In the genomic region with DNA sequence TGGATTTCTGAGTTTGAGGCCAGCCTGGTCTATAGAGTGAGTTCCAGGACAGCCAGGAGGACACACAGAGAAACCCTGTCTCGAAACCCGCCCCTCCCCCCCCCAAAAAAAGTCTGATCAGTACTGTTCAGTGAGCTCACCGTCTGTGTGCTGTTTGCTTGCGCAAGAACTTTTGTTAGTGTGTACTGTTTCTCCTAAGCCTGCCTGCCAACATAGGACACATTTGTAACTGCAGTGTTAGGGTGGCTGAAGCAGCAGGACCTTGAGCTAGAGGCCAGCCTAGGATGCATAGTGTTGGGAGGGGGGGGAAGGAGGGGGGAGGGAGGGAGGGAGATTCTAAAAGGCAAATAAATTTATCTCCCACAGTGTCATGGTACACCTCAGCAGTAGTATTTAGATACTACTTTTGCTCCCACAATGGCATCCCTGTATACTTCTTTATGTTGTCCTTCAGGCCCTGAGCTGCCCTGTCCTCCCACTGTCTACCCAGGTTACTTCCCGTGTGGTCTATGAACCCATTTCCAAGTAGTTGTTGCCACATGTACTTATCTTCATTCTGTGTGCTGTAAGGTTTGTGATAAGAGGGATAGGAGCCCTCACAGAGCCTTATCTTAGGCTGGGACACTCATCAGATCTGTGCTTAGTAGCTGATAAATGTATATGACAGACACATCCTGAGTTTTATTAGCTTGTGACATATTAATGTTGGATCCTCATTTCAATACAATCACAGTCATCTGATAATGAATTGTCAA, we compare ENCODE assay signal across 20 mouse cellular contexts.
DNase-seq lines count a peak whose midpoint lies in the region; ATAC-seq and TF ChIP-seq lines count a peak whose summit lies in the region.
"Had no signal": no experiment of that assay in that cellular context is flagged by ENCODE, and none has a peak within 500 bp of the region (broad histone marks: within the 10 kb centered on the region; RNA-seq: fewer than 3 reads in every experiment).

No protein-coding gene starts in this region.

- H3K9ac ChIP-seq in lung, embryonic 16.5 days (ENCODE audit: low read length): no peak overlapping the region
- H3K9ac ChIP-seq in liver, postnatal 0 days (replicated peaks): no peak overlapping the region
- H3K9ac ChIP-seq: embryonic facial prominence, embryonic 15.5 days; hindbrain, embryonic 13.5 days; lung, embryonic 15.5 days; midbrain, embryonic 12.5 days; neural tube, embryonic 15.5 days had no signal

- TF ChIP-seq CTCF in lung, adult 2 months (IDR thresholded peaks at IDR 0.05; ENCODE audit: insufficient read depth, low read length): no peak
- TF ChIP-seq CTCF in liver, postnatal 0 days (IDR thresholded peaks at IDR 0.05; ENCODE audit: low read depth): no peak

- no peak overlapping the region for H3K27ac ChIP-seq in lung, embryonic 16.5 days (ENCODE audit: low read length)
- no peak overlapping the region for H3K27ac ChIP-seq in liver, postnatal 0 days (ENCODE audit: low read depth)
- H3K27ac ChIP-seq: embryonic facial prominence, embryonic 15.5 days; forebrain, embryonic 10.5 days; hindbrain, embryonic 13.5 days; kidney, postnatal 0 days; layer of hippocampus, adult 2 months; lung, embryonic 15.5 days; midbrain, embryonic 12.5 days; neural tube, embryonic 15.5 days had no signal

- H3K36me3 ChIP-seq in lung, embryonic 16.5 days (ENCODE audit: control insufficient read depth, insufficient read depth, low read length): no peaks in the 10 kb centered on the region
- no peaks in the 10 kb centered on the region for H3K36me3 ChIP-seq in liver, postnatal 0 days (replicated peaks; ENCODE audit: insufficient read depth, low read length)
- H3K36me3 ChIP-seq: embryonic facial prominence, embryonic 15.5 days; forebrain, embryonic 10.5 days; hindbrain, embryonic 13.5 days; lung, embryonic 15.5 days; midbrain, embryonic 12.5 days; neural tube, embryonic 15.5 days had no signal

- no peak for TF ChIP-seq POLR2A in lung, adult 2 months (IDR thresholded peaks at IDR 0.05; ENCODE audit: borderline replicate concordance, extremely low read depth, low read depth, low read length)

- peak; percentile 29; the same call in 1 of the 2 replicates for ATAC-seq in lung, embryonic 16.5 days (ENCODE audit: low read depth)
- ATAC-seq in liver, postnatal 0 days: peak; percentile 94

- H3K27me3 ChIP-seq in lung, embryonic 16.5 days (ENCODE audit: control insufficient read depth, insufficient read depth, low read depth, low read length): no peaks in the 10 kb centered on the region
- no peaks in the 10 kb centered on the region for H3K27me3 ChIP-seq in liver, postnatal 0 days (ENCODE audit: insufficient read depth, low read length)
- H3K27me3 ChIP-seq: embryonic facial prominence, embryonic 15.5 days; lung, embryonic 15.5 days had no signal

- no peak overlapping the region for H3K4me2 ChIP-seq in lung, embryonic 16.5 days (ENCODE audit: low read depth, low read length)
- H3K4me2 ChIP-seq in liver, postnatal 0 days (ENCODE audit: low read depth, low read length): no peak overlapping the region
- H3K4me2 ChIP-seq: embryonic facial prominence, embryonic 15.5 days; hindbrain, embryonic 13.5 days; lung, embryonic 15.5 days; midbrain, embryonic 12.5 days; neural tube, embryonic 15.5 days had no signal

- WGBS in lung, embryonic 16.5 days: 54% methylated on average over 5 of the region's 5 CpGs
- 68% methylated on average over 5 of the region's 5 CpGs for WGBS in lung, adult 2 months
- 37% methylated on average over 5 of the region's 5 CpGs for WGBS in liver, postnatal 0 days (ENCODE audit: insufficient replicate concordance)

- DNase-seq in adrenal gland, postnatal 10 days: peak; percentile 37
- DNase-seq in adrenal gland, postnatal 4 days (ENCODE audit: low spot score in 2 of 2): no peak
- no peak for DNase-seq in lung, adult 2 months
- peak; percentile 21 for DNase-seq in adipocyte (ENCODE audit: low spot score)
- DNase-seq in liver, postnatal 0 days: peak; percentile 53
- DNase-seq in ovary, postnatal 36 days (ENCODE audit: low spot score): no peak
- DNase-seq in kidney, postnatal 14 days: no peak
- DNase-seq: cerebellum, adult 9-11 months; heart, postnatal 10 days; left cerebral cortex, postnatal 4 days; thymus, adult 18-20 months had no signal

- no peak overlapping the region for H3K4me3 ChIP-seq in lung, embryonic 16.5 days (ENCODE audit: low read length)
- no peak overlapping the region for H3K4me3 ChIP-seq in lung, adult 2 months (replicated peaks; ENCODE audit: extremely low read depth, low read depth, low read length)
- H3K4me3 ChIP-seq in liver, postnatal 0 days (ENCODE audit: low read depth, low read length): no peak overlapping the region
- H3K4me3 ChIP-seq: embryonic facial prominence, embryonic 15.5 days; forebrain, embryonic 10.5 days; hindbrain, embryonic 13.5 days; layer of hippocampus, adult 2 months; lung, embryonic 15.5 days; midbrain, embryonic 12.5 days; neural tube, embryonic 15.5 days had no signal

- H3K9me3 ChIP-seq in lung, embryonic 16.5 days (ENCODE audit: control insufficient read depth, low read length): no peaks in the 10 kb centered on the region
- no peaks in the 10 kb centered on the region for H3K9me3 ChIP-seq in liver, postnatal 0 days (ENCODE audit: low read length)
- H3K9me3 ChIP-seq: embryonic facial prominence, embryonic 15.5 days; forebrain, embryonic 10.5 days; hindbrain, embryonic 13.5 days; lung, embryonic 15.5 days; midbrain, embryonic 12.5 days; neural tube, embryonic 15.5 days had no signal

- TF ChIP-seq EP300 in liver, postnatal 0 days (IDR thresholded peaks at IDR 0.05; ENCODE audit: low read depth): no peak

- peaks cover 23% of the 10 kb centered on the region for H3K4me1 ChIP-seq in lung, embryonic 16.5 days (replicated peaks; ENCODE audit: control insufficient read depth, insufficient read depth, low read length)
- peaks cover 7% of the 10 kb centered on the region for H3K4me1 ChIP-seq in lung, adult 2 months (ENCODE audit: control insufficient read depth, insufficient read depth, low read length)
- peaks cover 4% of the 10 kb centered on the region for H3K4me1 ChIP-seq in liver, postnatal 0 days (ENCODE audit: insufficient read depth)

Comparison
In these comparisons a context has a peak if more than half of its experiments do, and no peak if none do; other contexts are left out.
1. DNase-seq: peak in adrenal gland, postnatal 10 days (single experiment), adipocyte (single experiment) and liver, postnatal 0 days (single experiment); none in adrenal gland, postnatal 4 days (0 of 2), lung, adult 2 months (single experiment), ovary, postnatal 36 days (single experiment) and kidney, postnatal 14 days (single experiment).